8 mouse cellular contexts compared by ENCODE assay signal in genomic region chr1:133226928-133227327, GRCm38 (mm10).
A peak's percentile ranks its signal among the peaks of the same experiment; 100 is the strongest.
DNase-seq lines count a peak whose midpoint lies in the region; ATAC-seq and TF ChIP-seq lines count a peak whose summit lies in the region.

No protein-coding gene starts in this region.

- H3K27me3 ChIP-seq in intestine, embryonic 14.5 days (replicated peaks; ENCODE audit: control insufficient read depth, insufficient read depth, low read length), result no peaks in the 10 kb centered on the region
- H3K27me3 ChIP-seq in limb, embryonic 10.5 days (ENCODE audit: low read depth, poor library complexity, severe bottlenecking), result peaks cover 77% of the 10 kb centered on the region
- H3K27me3 ChIP-seq in myocyte (ENCODE audit: control insufficient read depth, insufficient read depth, insufficient read length), result peaks cover 6% of the 10 kb centered on the region

- peak; percentile 51 for ATAC-seq in intestine, embryonic 14.5 days (replicated peaks; ENCODE audit: low FRiP score, low TSS enrichment, low read depth)

- no peaks in the 10 kb centered on the region for H3K36me3 ChIP-seq in intestine, embryonic 14.5 days (ENCODE audit: control insufficient read depth, insufficient read depth, low read length)
- no peaks in the 10 kb centered on the region for H3K36me3 ChIP-seq in limb, embryonic 10.5 days
- H3K36me3 ChIP-seq in myocyte (ENCODE audit: control insufficient read depth, insufficient read depth), result no peaks in the 10 kb centered on the region

- no peak overlapping the region for H3K27ac ChIP-seq in intestine, embryonic 14.5 days (ENCODE audit: low read depth)
- H3K27ac ChIP-seq in limb, embryonic 10.5 days, result 0 out of 2 replicates have a peak overlapping the region, but pooled peaks have one; percentile 3

- no peak overlapping the region for H3K4me3 ChIP-seq in intestine, embryonic 14.5 days (ENCODE audit: low read depth, low read length)
- no peak overlapping the region for H3K4me3 ChIP-seq in limb, embryonic 10.5 days
- no peak overlapping the region for H3K4me3 ChIP-seq in myocyte

- no peak overlapping the region for H3K4me2 ChIP-seq in intestine, embryonic 14.5 days (ENCODE audit: low read length)
- peak overlapping the region; percentile 31 for H3K4me2 ChIP-seq in myocyte (ENCODE audit: low read depth)

- intact Hi-C loops in gastrocnemius, postnatal 14 days (cut with DNase I; ENCODE audit: low total_unique reads), result no loop called here

- H3ac ChIP-seq in myocyte (ENCODE audit: control insufficient read depth, insufficient read length), result no peak overlapping the region

- no peak overlapping the region for H3K9ac ChIP-seq in intestine, embryonic 14.5 days (ENCODE audit: low read length)

- peak; percentile 76 for DNase-seq in adrenal gland, postnatal 10 days
- peak; percentile 42 for DNase-seq in cerebellum, adult 8-10 months
- peak; percentile 64 for DNase-seq in gastrocnemius, postnatal 14 days
- DNase-seq in intestine, embryonic 14.5 days (ENCODE audit: low spot score), result no peak
- no peak for DNase-seq in limb, embryonic 10.5 days (ENCODE audit: low spot score)
- DNase-seq in embryo, embryonic 9.5 days (ENCODE audit: extremely low spot score), result no peak
- no peak for DNase-seq in spleen, postnatal 4 days (ENCODE audit: low spot score in 2 of 2)

- H3K79me2 ChIP-seq in myocyte (ENCODE audit: control insufficient read depth, insufficient read depth), result no peaks in the 10 kb centered on the region

- TF ChIP-seq POLR2A in myocyte (IDR thresholded peaks at IDR 0.05; ENCODE audit: insufficient read length, low read depth), result no peak

- H3K9me3 ChIP-seq in intestine, embryonic 14.5 days (ENCODE audit: control insufficient read depth, low read length), result no peaks in the 10 kb centered on the region
- H3K9me3 ChIP-seq in limb, embryonic 10.5 days (replicated peaks), result no peaks in the 10 kb centered on the region

- peaks cover 34% of the 10 kb centered on the region for H3K4me1 ChIP-seq in intestine, embryonic 14.5 days (replicated peaks; ENCODE audit: control insufficient read depth, insufficient read depth, low read length)
- peaks cover 31% of the 10 kb centered on the region for H3K4me1 ChIP-seq in limb, embryonic 10.5 days

- 44% methylated on average over 9 of the region's 9 CpGs for WGBS in intestine, embryonic 14.5 days
- WGBS in limb, embryonic 10.5 days, result 33% methylated on average over 9 of the region's 9 CpGs

TF ChIP-seq in myocyte, 11 proteins besides CTCF, POLR2A, EP300 and RAD21:
- TF ChIP-seq POLR2AphosphoS2 (IDR thresholded peaks at IDR 0.05; ENCODE audit: insufficient read length, low read depth) (no peak), TCF3 (IDR thresholded peaks at IDR 0.05; ENCODE audit: insufficient read length, low read depth) (no peak), E2F4 (IDR thresholded peaks at IDR 0.05; ENCODE audit: insufficient read depth) (no peak), SRF (IDR thresholded peaks at IDR 0.05; ENCODE audit: control insufficient read depth, insufficient read length, low read depth) (no peak), MAX (IDR thresholded peaks at IDR 0.05; ENCODE audit: low read depth) (no peak), CEBPB (IDR thresholded peaks at IDR 0.05; ENCODE audit: insufficient read depth, poor library complexity, severe bottlenecking) (no peak), REST (IDR thresholded peaks at IDR 0.05; ENCODE audit: insufficient read depth, insufficient read length) (no peak), USF1 (IDR thresholded peaks at IDR 0.05; ENCODE audit: low read depth) (no peak)

Comparison
In these comparisons a context has a peak if more than half of its experiments do, and no peak if none do; other contexts are left out.
1. DNase-seq: peak in adrenal gland, postnatal 10 days (single experiment), cerebellum, adult 8-10 months (single experiment) and gastrocnemius, postnatal 14 days (single experiment); none in intestine, embryonic 14.5 days (single experiment), limb, embryonic 10.5 days (single experiment), embryo, embryonic 9.5 days (single experiment) and spleen, postnatal 4 days (0 of 2).